21 mouse cellular contexts compared by ENCODE assay signal in genomic region chr11:101348774-101349173, GRCm38 (mm10). TPM values are rescaled to one million over a fixed set of nuclear protein-coding genes. Genes with fewer than 3 reads are reported as not detected.
DNase-seq lines count a peak whose midpoint lies in the region; ATAC-seq and TF ChIP-seq lines count a peak whose summit lies in the region.
"Had no signal": no experiment of that assay in that cellular context is flagged by ENCODE, and none has a peak within 500 bp of the region (broad histone marks: within the 10 kb centered on the region; RNA-seq: fewer than 3 reads in every experiment).

No protein-coding gene starts in this region.

- TF ChIP-seq CTCF in ES-Bruce4 (IDR thresholded peaks at IDR 0.05; ENCODE audit: low read depth, low read length): no peak

- no peaks in the 10 kb centered on the region for H3K36me3 ChIP-seq in ES-Bruce4 (ENCODE audit: control insufficient read depth, insufficient read depth, low read length, poor library complexity, severe bottlenecking)
- no peaks in the 10 kb centered on the region for H3K36me3 ChIP-seq in limb, embryonic 14.5 days (ENCODE audit: control insufficient read depth, insufficient read depth, low read length)
- H3K36me3 ChIP-seq: forebrain, embryonic 15.5 days; G1E; heart, embryonic 12.5 days; hindbrain, embryonic 10.5 days; intestine, embryonic 15.5 days had no signal

- no peak for TF ChIP-seq EP300 in ES-Bruce4 (IDR thresholded peaks at IDR 0.05; ENCODE audit: insufficient read depth, low read depth, low read length)

- no peak overlapping the region for H3K27ac ChIP-seq in ES-Bruce4 (ENCODE audit: insufficient read depth, low read length)
- 0 out of 2 replicates have a peak overlapping the region, but pooled peaks have one; percentile 27 for H3K27ac ChIP-seq in brown adipose tissue, adult 24 weeks (replicated peaks; ENCODE audit: low read depth, low read length)
- no peak overlapping the region for H3K27ac ChIP-seq in limb, embryonic 14.5 days (replicated peaks; ENCODE audit: low read depth, low read length)
- H3K27ac ChIP-seq: forebrain, embryonic 15.5 days; hindbrain, embryonic 10.5 days; hindbrain, embryonic 14.5 days; intestine, embryonic 15.5 days had no signal

- peak overlapping the region; percentile 8; the same call in 1 of the 2 replicates for H3K9ac ChIP-seq in ES-Bruce4 (ENCODE audit: low read depth, poor library complexity, severe bottlenecking)
- no peak overlapping the region for H3K9ac ChIP-seq in limb, embryonic 14.5 days (ENCODE audit: low read depth, low read length, severe bottlenecking)
- H3K9ac ChIP-seq: forebrain, embryonic 15.5 days; heart, embryonic 12.5 days; hindbrain, embryonic 14.5 days; intestine, embryonic 15.5 days had no signal

- no peak overlapping the region for H3K4me3 ChIP-seq in ES-Bruce4 (ENCODE audit: low read depth, low read length)
- H3K4me3 ChIP-seq in brown adipose tissue, adult 24 weeks (ENCODE audit: insufficient read depth, low read depth, low read length): no peak overlapping the region
- H3K4me3 ChIP-seq in limb, embryonic 14.5 days (replicated peaks; ENCODE audit: low read length): no peak overlapping the region
- H3K4me3 ChIP-seq: forebrain, embryonic 15.5 days; heart, embryonic 12.5 days; hindbrain, embryonic 10.5 days; intestine, embryonic 15.5 days had no signal

- TF ChIP-seq POLR2A in ES-Bruce4 (IDR thresholded peaks at IDR 0.05; ENCODE audit: insufficient read depth, low read length): no peak
- TF ChIP-seq POLR2A in limb, embryonic 14.5 days (IDR thresholded peaks at IDR 0.05; ENCODE audit: borderline replicate concordance, extremely low read depth, insufficient read depth, insufficient read length): no peak

- H3K9me3 ChIP-seq in ES-Bruce4 (replicated peaks; ENCODE audit: control insufficient read depth, insufficient read depth, low read length, poor library complexity, severe bottlenecking): no peaks in the 10 kb centered on the region
- H3K9me3 ChIP-seq in limb, embryonic 14.5 days (ENCODE audit: control insufficient read depth, low read length): no peaks in the 10 kb centered on the region
- H3K9me3 ChIP-seq: forebrain, embryonic 15.5 days; G1E; intestine, embryonic 15.5 days had no signal

- no peak for ATAC-seq in limb, embryonic 14.5 days (ENCODE audit: low FRiP score, low read depth)
- ATAC-seq: forebrain, embryonic 15.5 days; intestine, embryonic 15.5 days had no signal

- peaks cover 2% of the 10 kb centered on the region for H3K4me1 ChIP-seq in ES-Bruce4 (ENCODE audit: control insufficient read depth, insufficient read depth, low read length)
- no peaks in the 10 kb centered on the region; the same call in 1 of the 2 replicates for H3K4me1 ChIP-seq in brown adipose tissue, adult 24 weeks (ENCODE audit: control insufficient read depth, insufficient read depth, insufficient read length, low read length)
- H3K4me1 ChIP-seq in limb, embryonic 14.5 days (ENCODE audit: control insufficient read depth, insufficient read depth, low read length): no peaks in the 10 kb centered on the region
- H3K4me1 ChIP-seq: forebrain, embryonic 15.5 days; heart, embryonic 12.5 days had no signal

- DNase-seq in heart, adult 11 months: peak; percentile 71
- no peak for DNase-seq in heart, adult 8-10 months (ENCODE audit: low spot score)
- DNase-seq in limb, embryonic 14.5 days (ENCODE audit: low spot score): peak; percentile 7
- no peak for DNase-seq in ovary, adult 18-20 months (ENCODE audit: low spot score)
- no peak for DNase-seq in cerebellum, postnatal 25 days
- DNase-seq: adrenal gland, postnatal 14 days; cerebellum, adult 2 months; cerebellum, postnatal 10 days; gastrocnemius, postnatal 36 days; heart, adult 18-20 months; kidney, adult 18-20 months had no signal

- no peaks in the 10 kb centered on the region for H3K27me3 ChIP-seq in ES-Bruce4 (ENCODE audit: control insufficient read depth, insufficient read depth, low read length, poor library complexity, severe bottlenecking)
- no peaks in the 10 kb centered on the region for H3K27me3 ChIP-seq in limb, embryonic 14.5 days (ENCODE audit: control insufficient read depth, insufficient read depth, low read length)
- H3K27me3 ChIP-seq: forebrain, embryonic 15.5 days; heart, embryonic 12.5 days; intestine, embryonic 15.5 days had no signal

- no peak overlapping the region for H3K4me2 ChIP-seq in limb, embryonic 14.5 days (replicated peaks; ENCODE audit: low read depth, low read length, severe bottlenecking)
- H3K4me2 ChIP-seq: forebrain, embryonic 15.5 days; heart, embryonic 12.5 days; hindbrain, embryonic 14.5 days; intestine, embryonic 15.5 days had no signal

- WGBS in limb, embryonic 14.5 days: 65% methylated on average over 7 of the region's 7 CpGs

RNA-seq across cellular contexts. Expression of gene Aoc3, which starts 18.4 kb away (rescaled TPM):
- total RNA-seq in heart, adult 8-10 months (2022): 1 to 10 TPM; 7.1 to 9.2 (median 8.5) TPM
- polyA plus RNA-seq in ES-Bruce4 (2011; ENCODE audit: insufficient read depth, insufficient read length, low read depth, missing spikeins): 0.84 and 0.94 TPM in 2 replicates
- polyA plus RNA-seq in brown adipose tissue, adult 24 weeks (2012; ENCODE audit: insufficient read depth, insufficient read length, missing spikeins): 156 and 209 TPM in 2 replicates
- polyA plus RNA-seq in limb, embryonic 14.5 days (2012; rRNA removed): 3.1 TPM in 2 replicates
- polyA plus RNA-seq in limb, embryonic 14.5 days (2014; fragmentation: Nextera tagmentation; extraction: Ambion mirVana): 0.68 and 1.0 TPM in 2 replicates
- polyA plus RNA-seq: forebrain, embryonic 15.5 days; hindbrain, embryonic 10.5 days had no signal

RNA-seq across cellular contexts. Expression of gene G6pc, which starts 18.6 kb away (rescaled TPM):
- not detected for total RNA-seq in heart, adult 8-10 months (2022)
- polyA plus RNA-seq in ES-Bruce4 (2011; ENCODE audit: insufficient read depth, insufficient read length, low read depth, missing spikeins): not detected in 2 replicates
- polyA plus RNA-seq in brown adipose tissue, adult 24 weeks (2012; ENCODE audit: insufficient read depth, insufficient read length, missing spikeins): not detected in 2 replicates
- not detected in 2 replicates for polyA plus RNA-seq in limb, embryonic 14.5 days (2012; rRNA removed)
- polyA plus RNA-seq in limb, embryonic 14.5 days (2014; fragmentation: Nextera tagmentation; extraction: Ambion mirVana): not detected in 2 replicates
- total RNA-seq: gastrocnemius, postnatal 36 days; heart, adult 18-20 months; heart, postnatal 25 days had no signal
- polyA plus RNA-seq: cerebellum, adult 2 months; forebrain, embryonic 15.5 days; G1E; heart, embryonic 12.5 days; heart, embryonic 16.5 days; hindbrain, embryonic 10.5 days; hindbrain, embryonic 14.5 days had no signal

RNA-seq across cellular contexts. Expression of gene Aoc2, which starts 23.9 kb away (rescaled TPM):
- 1 to 10 TPM; 1.4 to 1.9 (median 1.7) TPM for total RNA-seq in heart, adult 8-10 months (2022)
- polyA plus RNA-seq in ES-Bruce4 (2011; ENCODE audit: insufficient read depth, insufficient read length, low read depth, missing spikeins): 3.5 and 5.8 TPM in 2 replicates
- 0.55 TPM in 1 of 2 replicates, not detected in the other for polyA plus RNA-seq in brown adipose tissue, adult 24 weeks (2012; ENCODE audit: insufficient read depth, insufficient read length, missing spikeins)
- 6.2 and 8.2 TPM in 2 replicates for polyA plus RNA-seq in limb, embryonic 14.5 days (2012; rRNA removed)
- 0.84 and 0.86 TPM in 2 replicates for polyA plus RNA-seq in limb, embryonic 14.5 days (2014; fragmentation: Nextera tagmentation; extraction: Ambion mirVana)

RNA-seq across cellular contexts. Expression of gene Psme3, which starts 32.8 kb away (rescaled TPM):
- total RNA-seq in heart, adult 8-10 months (2022): 10 to 100 TPM; 66.4 to 85.0 (median 73.6) TPM
- 161 and 168 TPM in 2 replicates for polyA plus RNA-seq in ES-Bruce4 (2011; ENCODE audit: insufficient read depth, insufficient read length, low read depth, missing spikeins)
- 58.0 and 79.6 TPM in 2 replicates for polyA plus RNA-seq in brown adipose tissue, adult 24 weeks (2012; ENCODE audit: insufficient read depth, insufficient read length, missing spikeins)
- 128 and 142 TPM in 2 replicates for polyA plus RNA-seq in limb, embryonic 14.5 days (2012; rRNA removed)
- polyA plus RNA-seq in limb, embryonic 14.5 days (2014; fragmentation: Nextera tagmentation; extraction: Ambion mirVana): 105 TPM in 2 replicates

RNA-seq across cellular contexts. Expression of gene Becn1, which starts 46.7 kb away (rescaled TPM):
- 100 to 1,000 TPM in 2 of 4 experiments, 10 to 100 TPM in 2; 78.6 to 116 (median 100) TPM for total RNA-seq in heart, adult 8-10 months (2022)
- polyA plus RNA-seq in ES-Bruce4 (2011; ENCODE audit: insufficient read depth, insufficient read length, low read depth, missing spikeins): 48.2 and 53.0 TPM in 2 replicates
- 38.3 and 48.7 TPM in 2 replicates for polyA plus RNA-seq in brown adipose tissue, adult 24 weeks (2012; ENCODE audit: insufficient read depth, insufficient read length, missing spikeins)
- polyA plus RNA-seq in limb, embryonic 14.5 days (2012; rRNA removed): 86.5 and 100 TPM in 2 replicates
- 118 and 135 TPM in 2 replicates for polyA plus RNA-seq in limb, embryonic 14.5 days (2014; fragmentation: Nextera tagmentation; extraction: Ambion mirVana)

Comparison
In these comparisons a context has a peak if more than half of its experiments do, and no peak if none do; other contexts are left out.
1. DNase-seq: peak in heart, adult 11 months (single experiment) and limb, embryonic 14.5 days (single experiment); none in heart, adult 8-10 months (single experiment), ovary, adult 18-20 months (single experiment) and cerebellum, postnatal 25 days (0 of 2).
2. RNA of gene Aoc3, which starts 18.4 kb away (polyA plus RNA-seq): 156 to 209 TPM in brown adipose tissue, adult 24 weeks; 0.68 to 3.1 TPM in limb, embryonic 14.5 days and 0.84 to 0.94 TPM in ES-Bruce4; every median in the first group is over 10 times any median in the second.